Mouse (Mus musculus) heart, postnatal 10 days (tissue): Measurements from ENCODE around the gene Cd47. TPM values are rescaled to one million over a fixed set of nuclear protein-coding genes. Genes with fewer than 3 reads are reported as not detected.
"Not testable (repeated sequence)": the region's sequence is repeated elsewhere in the genome, so short reads cannot be mapped to it uniquely, and the experiment has no call there.

ENCODE experiments used
- DNase-seq, 2 experiments: peaks; one replicate each; pipeline ENCODE4 v3.0.0; 2021
- intact Hi-C: fragments of 180-260 bp; cut with DNase I; formaldehyde crosslinking; loops from one replicate; pipeline ENCODE4 v1.15.1; 2025
- total RNA-seq, 2 experiments: library from RNA; stranded (reverse); gene quantifications; 2 replicates each; pipeline ENCODE4 v1.2.3; 2021

The Cd47 gene
- total RNA-seq, 2 experiments from 2014 or later = 71.5 to 71.6 TPM

DNA sequence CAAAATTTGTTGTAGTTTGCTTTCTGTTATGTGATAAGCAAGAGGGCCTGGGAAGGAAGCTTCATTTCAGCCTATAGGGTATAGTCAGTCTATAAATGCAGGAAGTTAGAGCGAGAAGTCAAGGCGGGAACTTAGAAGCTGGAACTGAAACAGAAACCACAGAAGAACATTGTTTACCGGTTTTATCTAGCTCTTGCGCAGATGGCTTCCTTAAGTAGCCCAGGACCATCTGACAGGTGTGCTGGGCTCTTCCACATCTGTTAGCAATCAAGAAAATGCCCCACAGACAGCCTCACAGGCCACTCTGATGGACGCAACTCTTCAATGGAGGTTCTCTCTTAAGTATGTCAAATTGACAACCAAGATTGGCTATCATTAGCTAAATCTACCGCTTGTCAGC, 18.3 kb downstream of the Cd47 start:
- intact Hi-C loops = no loop called here
- DNase-seq = no peak

DNA sequence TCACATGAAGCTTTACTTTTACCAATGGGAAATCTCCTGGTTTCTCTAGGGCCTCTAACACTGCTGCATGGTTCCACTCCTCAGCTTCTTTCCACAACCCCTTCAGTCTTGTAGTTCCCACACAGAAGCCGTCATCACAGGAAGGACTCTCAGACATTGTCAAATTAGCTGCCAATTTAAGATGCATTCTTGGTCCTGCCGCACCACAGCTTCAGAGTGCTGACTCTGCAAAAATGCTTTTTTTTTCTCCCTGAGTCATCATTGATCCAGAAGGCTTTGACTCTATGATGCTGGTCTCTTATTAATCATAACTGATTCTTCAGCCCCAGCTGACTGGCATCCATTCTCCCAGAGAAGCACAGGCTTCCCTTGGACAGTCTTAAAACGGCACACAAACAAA, 19.2 kb downstream of the Cd47 start:
- intact Hi-C loops = no loop called here

DNA sequence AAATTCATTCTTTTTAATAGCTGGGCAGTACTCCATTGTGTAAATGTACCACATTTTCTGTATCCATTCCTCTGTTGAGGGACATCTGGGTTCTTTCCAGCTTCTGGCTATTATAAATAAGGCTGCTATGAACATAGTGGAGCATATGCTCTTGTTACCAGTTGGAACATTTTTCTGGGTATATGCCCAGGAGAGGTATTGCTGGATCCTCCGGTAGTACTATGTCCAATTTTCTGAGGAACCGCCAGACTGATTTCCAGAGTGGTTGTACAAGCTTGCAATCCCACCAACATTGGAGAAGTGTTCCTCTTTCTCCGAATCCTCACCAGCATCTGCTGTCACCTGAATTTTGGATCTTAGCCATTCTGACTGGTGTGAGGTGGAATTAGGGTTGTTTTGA, 30.6 kb downstream of the Cd47 start:
- intact Hi-C loops, DNase-seq: not testable (repeated sequence)

More for the DNA sequence above, 19.2 kb downstream of the Cd47 start:
- no peak for DNase-seq

DNA sequence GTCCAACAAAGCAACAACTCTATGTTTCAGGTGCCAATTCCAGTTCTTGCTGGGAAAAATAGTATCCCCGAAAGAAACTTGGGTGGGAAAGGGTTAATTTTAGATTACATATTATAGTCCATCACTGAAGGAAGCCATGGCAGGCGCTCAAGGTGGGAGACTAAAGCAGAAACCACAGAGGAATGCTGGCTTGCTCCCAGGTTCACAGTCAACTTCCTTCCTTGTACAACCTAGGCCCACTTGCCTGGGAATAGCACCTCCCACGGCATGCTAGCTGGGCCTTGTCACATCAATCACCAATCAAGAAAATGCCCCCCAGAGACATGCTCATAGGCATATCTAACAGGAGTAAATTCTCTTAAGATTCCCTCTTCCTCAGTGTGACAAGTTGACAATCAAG, 32.0 kb downstream of the Cd47 start:
- no peak for DNase-seq
- intact Hi-C loops = no loop called here

DNA sequence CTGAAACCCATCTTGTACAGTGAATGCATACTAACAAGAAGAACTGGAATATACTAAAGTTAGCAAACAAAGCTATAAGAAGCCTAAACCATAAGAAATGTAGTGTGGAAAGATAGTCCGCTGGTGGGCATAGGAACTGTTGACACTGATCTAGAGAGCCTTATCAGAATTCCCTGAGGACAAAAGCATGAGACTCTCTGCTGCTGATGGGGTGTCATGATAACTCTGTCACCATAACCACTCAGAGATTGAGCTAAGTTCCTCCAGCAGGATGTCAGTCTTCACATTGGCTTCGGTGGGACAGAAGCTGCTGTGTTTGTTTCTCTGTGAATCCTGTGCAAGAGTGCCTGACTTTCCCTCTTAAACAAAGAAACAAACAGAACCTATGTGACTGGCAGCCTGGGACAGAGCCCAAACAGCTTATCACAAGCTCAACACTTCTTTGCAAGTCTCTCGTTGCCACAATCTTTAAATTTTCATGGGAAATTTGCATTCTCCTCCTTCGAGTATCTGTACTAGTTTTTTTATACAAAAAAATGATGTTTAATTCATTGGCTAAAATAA, 33.9 kb downstream of the Cd47 start:
- DNase-seq = no peak
- intact Hi-C loops = no loop called here

DNA sequence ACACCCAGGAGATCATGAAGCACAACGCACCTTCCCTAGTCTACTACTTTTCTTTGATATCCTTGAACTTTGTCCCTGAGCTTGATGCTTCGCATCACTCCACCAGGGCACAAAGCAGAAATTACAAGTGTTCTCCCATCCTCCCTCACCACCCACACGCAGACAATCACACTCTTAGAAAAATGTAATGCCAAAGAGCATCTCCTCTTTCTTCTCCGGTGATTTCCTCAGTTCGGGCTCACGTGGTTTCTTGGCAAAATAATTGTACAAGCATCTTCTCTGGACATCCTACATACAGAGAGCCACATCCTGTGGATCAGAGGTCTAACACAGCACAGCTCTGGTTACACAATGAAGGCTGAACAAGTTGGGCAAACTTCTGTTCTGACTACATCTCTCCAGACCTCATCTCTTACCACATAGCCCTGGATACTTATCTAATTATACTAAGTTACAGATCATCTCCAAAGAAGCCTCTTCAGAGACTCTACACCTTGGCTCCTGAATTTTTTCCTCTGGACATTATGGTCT, 36.4 kb downstream of the Cd47 start:
- intact Hi-C loops = no loop called here
- DNase-seq = no peak

DNA sequence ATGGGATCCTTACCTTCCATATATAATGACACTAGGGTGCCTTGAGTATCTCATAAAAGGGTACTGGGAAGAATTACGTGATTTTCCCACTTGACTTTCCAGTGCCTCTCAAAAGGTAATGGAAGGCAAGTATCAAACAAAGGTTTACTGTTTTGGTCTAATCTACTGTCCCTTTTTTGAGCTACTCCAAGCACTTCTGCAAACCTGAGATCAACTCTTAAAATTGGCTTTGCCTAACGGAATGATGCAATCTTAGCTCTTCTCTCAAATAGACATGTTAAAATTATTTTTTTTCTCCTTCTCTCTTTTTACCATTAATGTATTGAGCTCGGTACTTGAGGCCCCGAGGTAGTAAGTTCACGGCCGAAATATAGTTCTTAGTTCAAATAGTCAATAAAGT, 38.6 kb downstream of the Cd47 start:
- intact Hi-C loops = no loop called here
- no peak for DNase-seq

DNA sequence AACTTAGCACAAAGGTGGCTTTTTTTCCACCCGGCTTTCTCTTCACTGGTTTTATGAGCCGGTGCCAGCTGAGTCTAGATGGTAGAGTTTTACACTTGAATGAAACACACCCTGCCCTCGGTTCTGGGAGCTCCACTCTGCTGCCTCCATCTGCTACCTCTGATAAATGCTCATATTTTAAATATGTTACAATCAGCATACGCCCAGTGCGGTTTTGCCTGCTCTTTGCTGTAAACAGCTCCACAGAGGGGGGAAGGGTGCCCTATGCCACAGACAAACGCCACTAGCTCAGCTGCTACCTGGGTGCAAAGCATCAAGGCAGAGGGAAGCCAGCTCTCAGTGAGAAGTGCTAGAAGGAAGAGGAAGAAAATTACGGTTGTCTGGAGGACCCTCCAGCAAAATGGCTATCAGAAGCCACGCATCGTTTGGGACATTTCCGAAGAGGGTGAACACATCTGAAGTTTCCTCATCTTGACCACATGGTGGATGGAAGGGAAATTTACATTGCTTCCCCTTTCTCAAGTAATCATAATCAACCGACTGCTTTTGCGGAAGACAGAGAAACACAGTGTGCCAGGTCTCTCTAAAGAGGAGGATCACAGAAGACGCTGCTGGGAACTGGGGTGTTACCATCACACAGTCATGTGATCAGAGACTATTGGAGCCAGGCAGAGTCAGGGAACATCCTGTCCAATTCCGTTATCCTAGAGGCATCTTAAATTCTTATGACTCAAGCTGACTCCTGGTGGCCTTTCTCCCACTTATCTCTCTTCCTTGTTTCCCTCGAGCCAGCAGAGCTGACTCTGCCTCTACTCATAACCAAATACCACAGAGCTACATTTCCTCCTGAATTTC, 39.6 kb downstream of the Cd47 start:
- peak; percentile 24 to 29 for DNase-seq
- intact Hi-C loops = no loop called here

DNA sequence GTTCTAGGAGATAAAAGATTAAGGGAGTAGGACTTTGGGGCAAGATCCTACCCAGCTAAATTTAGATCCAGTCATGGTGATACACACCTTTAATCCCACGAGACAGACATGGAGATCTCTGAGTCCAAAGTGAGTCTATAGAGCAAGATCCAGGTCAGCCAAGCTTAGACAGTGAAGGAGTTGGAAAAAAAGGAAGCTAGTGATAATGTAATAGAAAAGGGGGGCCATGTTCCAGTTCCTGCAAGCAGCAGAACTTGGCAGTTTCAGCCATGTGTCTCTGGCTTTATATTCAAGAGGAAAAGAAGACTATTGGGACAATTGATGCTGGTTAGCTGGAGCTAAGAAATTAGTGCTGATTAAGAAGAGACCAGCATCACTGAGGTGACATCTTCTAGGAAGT, 43.4 kb downstream of the Cd47 start:
- DNase-seq = no peak
- intact Hi-C loops = no loop called here

DNA sequence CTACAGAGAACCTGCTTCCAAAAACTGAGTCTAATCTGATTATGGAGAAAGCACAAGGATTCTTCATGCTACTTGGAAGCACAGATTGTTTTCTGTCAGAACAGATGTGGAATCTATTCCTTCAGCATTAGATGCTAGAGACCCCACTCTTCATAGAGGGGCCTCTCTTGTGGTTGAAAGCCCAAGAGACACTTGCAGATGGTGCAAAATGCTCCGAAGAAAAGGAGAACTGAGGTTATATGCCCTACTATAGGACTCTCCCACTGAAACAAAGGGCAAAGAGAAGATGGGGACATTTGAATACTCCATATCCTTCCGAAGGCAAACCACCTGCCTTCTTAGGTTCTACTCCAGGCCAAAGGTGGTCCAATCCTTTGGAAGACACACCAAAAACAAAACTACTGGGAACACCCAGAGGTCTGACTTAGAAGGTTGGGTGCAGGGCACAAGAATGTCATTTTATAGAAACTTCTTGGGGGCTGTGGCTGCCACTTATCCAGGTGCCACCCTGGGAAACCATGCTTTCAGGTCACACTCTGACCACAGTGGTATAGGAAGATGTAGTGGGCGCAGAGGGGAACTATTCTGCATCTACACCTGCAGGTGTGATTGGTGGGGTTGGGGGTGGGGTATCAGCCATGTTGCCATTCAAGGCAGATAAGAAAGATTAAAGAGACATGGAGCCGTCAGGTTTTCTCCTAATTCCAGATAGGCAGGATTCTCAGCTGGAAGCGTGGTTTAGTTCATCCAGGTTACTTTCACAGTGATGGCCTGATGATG, 47.1 kb downstream of the Cd47 start:
- intact Hi-C loops = no loop called here
- no peak for DNase-seq

DNA sequence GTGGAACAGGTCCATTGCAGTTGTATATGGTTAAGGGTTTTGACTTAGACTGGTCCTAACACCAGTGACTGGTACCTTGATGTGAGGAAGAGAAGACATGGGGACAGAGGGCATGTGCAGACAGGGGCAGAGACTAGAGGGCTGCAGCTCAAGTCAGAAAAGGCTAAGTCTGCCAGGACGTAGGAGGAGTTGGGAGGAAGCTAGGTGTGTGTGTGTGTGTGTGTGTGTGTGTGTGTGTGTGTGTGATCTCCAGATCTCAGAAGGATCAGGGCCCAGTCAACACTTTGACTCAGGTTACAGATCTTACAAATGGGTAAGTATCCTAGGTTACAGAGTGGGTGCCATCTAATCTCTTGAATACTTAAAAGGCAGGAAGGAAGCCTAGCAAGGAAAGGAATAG, 48.3 kb downstream of the Cd47 start:
- intact Hi-C loops = no loop called here
- DNase-seq = no peak

DNA sequence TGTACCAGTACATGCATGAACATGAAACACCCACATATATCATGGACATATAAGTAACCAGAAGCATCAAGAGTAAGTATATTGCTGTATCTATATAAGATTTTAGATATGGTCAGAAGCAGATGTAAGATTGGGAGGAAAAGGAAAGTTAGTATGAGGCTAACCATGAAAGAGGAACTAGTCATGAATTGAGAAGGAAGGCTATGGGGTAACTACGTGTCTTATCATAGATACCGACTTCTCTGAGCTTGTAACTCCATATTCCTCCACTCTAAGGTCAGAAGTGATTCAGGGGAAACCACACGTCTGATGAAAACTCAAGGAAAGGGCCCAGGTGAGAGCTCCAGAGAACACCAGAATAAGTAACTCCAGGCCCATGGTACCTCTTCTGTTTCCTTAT, 52.6 kb downstream of the Cd47 start:
- intact Hi-C loops = loop anchor here (5.0 kb wide), 1 partner anchor 321 kb away; no protein-coding TSS in a partner anchor
- DNase-seq = no peak

DNA sequence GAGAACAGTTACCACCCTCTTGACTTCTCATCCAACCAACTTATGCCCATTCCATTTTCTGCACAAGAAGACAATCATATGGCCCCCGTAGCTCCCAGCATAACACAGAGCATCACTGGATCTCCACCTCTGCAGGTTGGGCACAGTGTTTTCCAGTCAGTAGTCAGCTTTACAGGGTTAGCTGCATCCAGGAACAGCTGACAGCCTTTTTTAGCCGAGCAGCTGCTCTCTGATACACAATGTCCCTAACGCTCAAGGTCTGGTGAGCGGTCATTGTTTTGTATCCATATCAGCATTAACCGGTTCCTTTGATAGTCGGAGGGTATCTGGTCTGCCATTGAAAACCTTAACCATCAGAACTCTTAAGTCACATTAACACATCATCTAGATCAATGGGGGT, 53.3 kb downstream of the Cd47 start:
- intact Hi-C loops = loop anchor here (2.0 to 5.0 kb wide), 5 partner anchors 49 to 321 kb away; no protein-coding TSS in a partner anchor
- DNase-seq = no peak

DNA sequence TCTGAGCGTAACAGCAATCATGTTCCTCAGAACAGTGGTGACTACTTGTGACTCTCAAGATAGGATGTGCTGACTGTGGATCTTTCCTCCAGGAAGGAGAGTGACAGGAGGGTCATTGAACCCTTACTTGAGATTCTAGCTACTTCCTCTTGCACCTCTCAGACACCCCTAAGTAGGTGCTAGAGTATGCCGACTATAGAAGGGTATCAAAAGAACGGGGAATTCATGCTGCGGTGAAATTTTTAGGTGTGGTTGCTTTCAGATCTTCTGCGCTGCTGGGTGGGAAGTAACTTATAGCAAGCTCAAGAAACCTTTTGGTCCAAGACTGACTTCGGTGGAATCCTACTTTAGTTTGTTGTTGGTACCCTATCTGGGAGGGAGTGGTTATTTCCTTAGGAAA, 53.9 kb downstream of the Cd47 start:
- DNase-seq = peak in 1 of 2 experiments; percentile 8
- intact Hi-C loops = loop anchor here (2.0 to 5.0 kb wide), 5 partner anchors 49 to 322 kb away; no protein-coding TSS in a partner anchor

DNA sequence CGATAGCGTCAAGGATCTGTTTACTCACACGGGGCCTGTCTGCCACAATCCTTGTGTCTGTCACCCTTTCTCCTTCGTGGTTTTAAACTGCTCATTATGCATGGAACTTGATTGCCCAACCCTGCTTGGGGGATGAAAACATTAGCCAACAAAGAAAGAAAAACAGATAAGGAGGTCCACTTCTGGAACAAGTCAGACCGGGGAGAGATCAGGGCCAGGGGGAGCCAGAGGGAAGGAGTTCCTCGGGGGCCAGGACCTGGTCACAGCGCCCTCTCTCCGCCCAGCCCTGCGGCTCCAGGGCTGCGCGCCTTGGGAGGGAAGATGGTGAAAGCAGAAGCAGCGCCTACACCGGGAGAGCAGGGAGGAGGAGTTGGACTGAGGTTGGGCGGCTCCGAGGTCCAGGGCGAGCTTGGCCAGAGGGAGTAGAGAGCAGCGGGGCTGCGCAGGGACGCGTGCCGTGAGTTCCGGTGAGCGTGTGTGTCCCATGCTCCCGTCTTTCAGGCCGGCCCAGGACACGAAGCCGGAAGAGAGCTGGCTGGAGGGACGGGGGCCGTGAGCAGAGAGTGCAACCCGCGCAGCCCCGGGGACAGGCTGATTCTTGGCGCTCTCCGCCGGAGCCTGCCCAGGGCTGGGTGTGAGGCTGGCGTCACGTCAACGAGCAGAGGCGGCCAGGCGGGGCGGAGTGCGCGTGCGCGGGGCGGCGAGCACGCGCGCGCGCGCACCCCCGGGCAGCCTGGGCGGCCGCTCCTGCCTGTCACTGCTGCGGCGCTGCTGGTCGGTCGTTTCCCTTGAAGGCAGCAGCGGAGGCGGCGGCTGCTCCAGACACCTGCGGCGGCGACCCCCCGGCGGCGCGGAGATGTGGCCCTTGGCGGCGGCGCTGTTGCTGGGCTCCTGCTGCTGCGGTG, 54.9 kb downstream of the Cd47 start:
- peak; percentile 94 to 95 for DNase-seq
- intact Hi-C loops = loop anchor here (2.0 to 5.0 kb wide), 8 partner anchors 50 to 353 kb away; no protein-coding TSS in a partner anchor

DNA sequence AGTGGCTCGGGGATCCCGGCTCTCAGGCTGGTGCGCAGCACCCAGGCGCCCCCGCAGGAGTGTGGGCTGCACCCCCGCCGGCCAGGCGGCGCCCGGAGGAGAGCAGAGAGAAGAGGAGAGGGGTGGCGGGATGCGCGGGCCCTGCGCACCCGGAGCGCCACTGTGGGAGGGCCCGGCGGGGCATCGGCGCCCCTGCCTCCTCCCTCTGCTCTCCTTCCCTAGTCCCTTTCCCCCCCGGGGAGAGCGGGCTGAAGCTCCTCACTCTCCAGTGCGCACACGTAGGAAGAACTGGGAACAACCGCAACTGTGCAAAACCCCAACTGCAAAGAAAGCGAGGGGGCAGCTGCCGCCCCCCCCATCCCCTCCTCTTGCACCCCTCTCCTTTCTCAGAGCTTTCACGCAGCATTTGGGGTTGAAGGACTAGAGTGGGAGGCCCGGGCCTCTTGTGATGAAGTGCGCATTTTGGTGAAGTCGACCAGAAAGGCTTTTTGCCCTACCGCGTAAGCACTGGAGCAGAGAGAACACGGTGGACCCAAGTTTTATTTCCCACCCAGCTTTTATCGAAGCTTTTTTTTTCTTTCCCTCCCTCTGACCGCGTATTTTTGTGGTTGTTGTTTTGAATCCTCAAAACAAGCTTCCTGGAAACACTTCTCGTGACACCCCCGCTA, 55.6 kb downstream of the Cd47 start:
- intact Hi-C loops = loop anchor here (2.0 to 5.0 kb wide), 7 partner anchors 51 to 354 kb away; no protein-coding TSS in a partner anchor
- no peak for DNase-seq

DNA sequence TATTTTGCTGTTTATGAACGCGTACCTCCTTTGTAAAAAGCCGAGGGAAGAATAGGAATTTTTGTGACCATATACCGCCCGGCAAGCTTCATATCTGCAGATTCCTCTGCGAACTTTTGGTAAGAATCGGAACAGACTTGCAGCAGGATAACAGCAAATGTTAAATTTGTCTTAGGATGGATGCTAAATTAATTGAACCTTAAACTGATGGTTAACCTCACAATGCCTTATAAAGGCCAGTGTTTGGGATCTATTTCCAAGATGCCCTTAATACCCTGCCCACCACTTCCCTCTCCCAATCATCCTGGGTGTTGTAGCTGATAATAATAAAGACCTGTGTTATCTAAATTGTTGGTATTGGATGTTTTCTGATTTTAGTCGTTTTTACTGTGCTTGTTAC, 56.3 kb downstream of the Cd47 start:
- intact Hi-C loops = loop anchor here (5.0 kb wide), 3 partner anchors 96 to 354 kb away; no protein-coding TSS in a partner anchor
- DNase-seq = no peak

DNA sequence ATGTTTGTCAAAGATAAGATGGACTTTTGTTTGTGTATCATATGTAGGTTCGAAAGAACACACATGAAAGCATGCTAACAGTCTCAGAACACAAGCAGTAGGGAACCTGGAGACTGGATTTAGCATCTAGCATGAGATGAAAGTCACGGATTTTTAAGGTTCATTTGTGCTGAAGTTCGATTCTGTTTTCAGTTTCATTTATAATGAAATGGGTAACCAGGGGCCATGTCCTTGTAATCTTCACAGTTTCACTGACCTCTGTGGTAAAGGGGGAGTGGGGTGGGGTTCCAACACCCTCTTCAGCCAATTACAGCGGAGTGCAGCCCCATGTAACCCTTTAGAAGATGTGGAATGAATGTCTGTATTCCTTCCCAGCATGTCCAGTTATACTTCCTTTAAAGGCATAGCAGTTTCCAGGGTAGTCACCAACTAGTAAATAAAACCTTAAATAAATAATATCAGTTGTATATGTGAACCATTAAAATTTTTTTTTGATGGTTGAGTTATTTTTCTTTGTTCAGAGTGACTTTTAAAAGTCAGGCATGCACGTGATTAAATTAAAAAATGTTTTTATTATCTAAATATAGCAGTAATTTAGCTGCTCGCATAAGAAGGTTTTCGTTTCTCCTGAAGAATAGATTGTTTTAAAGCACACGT, 57.3 kb downstream of the Cd47 start:
- intact Hi-C loops = loop anchor here (5.0 kb wide), 3 partner anchors 95 to 355 kb away; no protein-coding TSS in a partner anchor
- peak; percentile 29 to 33 for DNase-seq
